Mouse (Mus musculus) CH12.LX (cell line): ENCODE data around the gene Ebf1. TPM values are rescaled to one million over a fixed set of nuclear protein-coding genes. Genes with fewer than 3 reads are reported as not detected.

Experiments
- DNase-seq: peaks from one replicate; pipeline ENCODE4 v3.0.0-alpha.2; 2013; ENCODE audit errors: extremely low read depth
- H3K27ac ChIP-seq: 2 replicates; pipeline ENCODE4 v1.5.1; 2012; ENCODE audit warnings: low read depth, mild to moderate bottlenecking, control low read depth, moderate library complexity; ENCODE audit not compliant: insufficient read depth
- H3K27me3 ChIP-seq: replicated peaks from 2 replicates; pipeline ENCODE3; 2012; ENCODE audit warnings: inconsistent platforms
- H3K36me3 ChIP-seq, 2 experiments: replicated peaks in 1 of 2; 2 replicates each; pipeline versions ENCODE3 to v1.6.1; 2012; ENCODE audit warnings: inconsistent platforms in 1 of 2, low read length in 1 of 2, mild to moderate bottlenecking in 1 of 2, mixed read lengths in 1 of 2, moderate library complexity in 1 of 2; ENCODE audit not compliant: control insufficient read depth in 1 of 2, insufficient read depth in 1 of 2
- H3K4me1 ChIP-seq, 2 experiments: 2 replicates each; pipeline ENCODE4 v1.6.1; 2012; ENCODE audit warnings: inconsistent platforms in 1 of 2, moderate library complexity in 1 of 2; ENCODE audit not compliant: insufficient read depth in 2 of 2, control insufficient read depth in 1 of 2
- H3K4me2 ChIP-seq: 2 replicates; pipeline ENCODE4 v1.6.1; 2012; ENCODE audit warnings: low read depth, mild to moderate bottlenecking, control low read depth; ENCODE audit not compliant: poor library complexity, insufficient read depth, severe bottlenecking
- H3K4me3 ChIP-seq, 3 experiments: fragments of 150-350 bp in 1 of 3; sonication (generic) in 1 of 3; replicated peaks in 1 of 3; 2 replicates each; pipeline versions ENCODE3 to v1.5.1; 2011 to 2012; ENCODE audit warnings: low read depth in 2 of 3, low read length in 2 of 3, mild to moderate bottlenecking in 2 of 3, moderate library complexity in 2 of 3, control low read depth in 1 of 3, improper control_type of control experiment in 1 of 3, inconsistent platforms in 1 of 3, mixed read lengths in 1 of 3; ENCODE audit not compliant: poor library complexity in 1 of 3
- H3K79me2 ChIP-seq: replicated peaks from 2 replicates; pipeline ENCODE4 v1.6.1; 2012; ENCODE audit warnings: mild to moderate bottlenecking, moderate library complexity; ENCODE audit not compliant: control insufficient read depth, poor library complexity, insufficient read depth, severe bottlenecking; ENCODE audit errors: extremely low read depth
- H3K9ac ChIP-seq: 2 replicates; pipeline ENCODE4 v1.6.1; 2012; ENCODE audit warnings: low read depth, mild to moderate bottlenecking, control low read depth, moderate library complexity; ENCODE audit not compliant: insufficient read depth
- H3K9me3 ChIP-seq: replicated peaks from 2 replicates; pipeline ENCODE3; 2012; ENCODE audit warnings: low read length, inconsistent platforms, mixed read lengths
- BHLHE40 ChIP-seq: IDR thresholded peaks from 2 replicates; pipeline ENCODE4 v1.6.1; 2011; ENCODE audit warnings: mild to moderate bottlenecking, low read depth, low read length, improper control_type of control experiment
- CHD1 ChIP-seq: IDR thresholded peaks from 2 replicates; pipeline ENCODE4 v1.6.1; 2012; ENCODE audit warnings: low read depth, low read length, improper control_type of control experiment, inconsistent platforms
- CHD2 ChIP-seq: IDR thresholded peaks from 2 replicates; pipeline ENCODE4 v1.6.1; 2011; ENCODE audit warnings: low read length, improper control_type of control experiment
- CTCF ChIP-seq, 2 experiments: IDR thresholded peaks in 1 of 2; conservative IDR thresholded peaks in 1 of 2; 2 replicates each; pipeline ENCODE4 v1.5.1; 2011 to 2012; ENCODE audit warnings: low read depth in 2 of 2, low read length in 2 of 2, improper control_type of control experiment in 1 of 2, inconsistent platforms in 1 of 2, mild to moderate bottlenecking in 1 of 2, moderate library complexity in 1 of 2
- E2F4 ChIP-seq: IDR thresholded peaks from 2 replicates; pipeline ENCODE4 v1.6.1; 2011; ENCODE audit warnings: low read depth, low read length, improper control_type of control experiment; ENCODE audit not compliant: insufficient replicate concordance
- ELF1 ChIP-seq: IDR thresholded peaks from 2 replicates; pipeline ENCODE4 v1.6.1; 2014; ENCODE audit warnings: low read depth, mild to moderate bottlenecking, inconsistent platforms, low read length, improper control_type of control experiment
- EP300 ChIP-seq: IDR thresholded peaks from 2 replicates; pipeline ENCODE4 v1.6.1; 2011; ENCODE audit warnings: low read length, improper control_type of control experiment
- ETS1 ChIP-seq: conservative IDR thresholded peaks from 2 replicates; pipeline ENCODE4 v1.6.1; 2012; ENCODE audit warnings: low read depth, mild to moderate bottlenecking, inconsistent platforms, low read length, improper control_type of control experiment, moderate library complexity
- GABPA ChIP-seq: IDR thresholded peaks from 2 replicates; pipeline ENCODE4 v1.6.1; 2012; ENCODE audit warnings: low read depth, low read length, improper control_type of control experiment, inconsistent platforms; ENCODE audit not compliant: insufficient replicate concordance
- HCFC1 ChIP-seq: IDR thresholded peaks from 2 replicates; pipeline ENCODE4 v1.6.1; 2012; ENCODE audit warnings: low read depth, mild to moderate bottlenecking, inconsistent platforms, low read length, improper control_type of control experiment
- IRF4 ChIP-seq: IDR thresholded peaks from 2 replicates; pipeline ENCODE4 v1.6.1; 2014; ENCODE audit warnings: low read depth, mild to moderate bottlenecking, inconsistent platforms, low read length, improper control_type of control experiment
- JUN ChIP-seq: IDR thresholded peaks from 2 replicates; pipeline ENCODE4 v1.6.1; 2011; ENCODE audit warnings: low read depth, mild to moderate bottlenecking, low read length, improper control_type of control experiment, moderate library complexity; ENCODE audit not compliant: insufficient read depth
- JUND ChIP-seq: conservative IDR thresholded peaks from 2 replicates; pipeline ENCODE4 v1.6.1; 2011; ENCODE audit warnings: low read depth, low read length, improper control_type of control experiment
- KAT2A ChIP-seq: IDR thresholded peaks from 2 replicates; pipeline ENCODE4 v1.6.1; 2012; ENCODE audit warnings: low read length, improper control_type of control experiment, inconsistent platforms; ENCODE audit not compliant: insufficient replicate concordance
- MAFK ChIP-seq: IDR thresholded peaks from 2 replicates; pipeline ENCODE4 v1.6.1; 2011; ENCODE audit warnings: low read length, improper control_type of control experiment; ENCODE audit not compliant: insufficient replicate concordance
- MAX ChIP-seq: IDR thresholded peaks from 2 replicates; pipeline ENCODE4 v1.6.1; 2011; ENCODE audit warnings: low read length, improper control_type of control experiment
- MAZ ChIP-seq: IDR thresholded peaks from 2 replicates; pipeline ENCODE4 v1.6.1; 2012; ENCODE audit warnings: low read depth, mild to moderate bottlenecking, inconsistent platforms, low read length, improper control_type of control experiment, moderate library complexity
- MEF2A ChIP-seq: IDR thresholded peaks from 2 replicates; pipeline ENCODE4 v1.6.1; 2014; ENCODE audit warnings: low read depth, mild to moderate bottlenecking, inconsistent platforms, low read length, improper control_type of control experiment, borderline replicate concordance
- MYC ChIP-seq: IDR thresholded peaks from 2 replicates; pipeline ENCODE4 v1.6.1; 2011; ENCODE audit warnings: low read depth, mild to moderate bottlenecking, improper control_type of control experiment, low read length
- NELFE ChIP-seq: IDR thresholded peaks from 2 replicates; pipeline ENCODE4 v1.6.1; 2011; ENCODE audit warnings: low read depth, low read length, improper control_type of control experiment
- NRF1 ChIP-seq: IDR thresholded peaks from 2 replicates; pipeline ENCODE4 v1.6.1; 2014; ENCODE audit warnings: low read depth, mild to moderate bottlenecking, inconsistent platforms, low read length, improper control_type of control experiment, moderate library complexity
- PAX5 ChIP-seq: IDR thresholded peaks from 2 replicates; pipeline ENCODE4 v1.6.1; 2012; ENCODE audit warnings: low read length, inconsistent platforms, mixed read lengths
- POLR2A ChIP-seq: IDR thresholded peaks from 2 replicates; pipeline ENCODE4 v1.6.1; 2011; ENCODE audit warnings: low read depth, mild to moderate bottlenecking, improper control_type of control experiment, low read length
- POLR2AphosphoS2 ChIP-seq: IDR thresholded peaks from 2 replicates; pipeline ENCODE4 v1.6.1; 2011; ENCODE audit warnings: low read depth, low read length, improper control_type of control experiment
- RAD21 ChIP-seq: IDR thresholded peaks from 2 replicates; pipeline ENCODE4 v1.6.1; 2011; ENCODE audit warnings: low read depth, mild to moderate bottlenecking, low read length, improper control_type of control experiment, moderate library complexity
- RCOR1 ChIP-seq: conservative IDR thresholded peaks from 2 replicates; pipeline ENCODE4 v1.6.1; 2012; ENCODE audit warnings: low read depth, mild to moderate bottlenecking, inconsistent platforms, low read length, improper control_type of control experiment
- SMC3 ChIP-seq: IDR thresholded peaks from 2 replicates; pipeline ENCODE4 v1.6.1; 2011; ENCODE audit warnings: low read depth, low read length, improper control_type of control experiment
- TBP ChIP-seq: conservative IDR thresholded peaks from 2 replicates; pipeline ENCODE4 v1.6.1; 2011; ENCODE audit warnings: low read depth, low read length, improper control_type of control experiment
- TCF12 ChIP-seq: IDR thresholded peaks from 2 replicates; pipeline ENCODE4 v1.6.1; 2014; ENCODE audit warnings: low read depth, mild to moderate bottlenecking, inconsistent platforms, low read length, improper control_type of control experiment
- UBTF ChIP-seq: IDR thresholded peaks from 2 replicates; pipeline ENCODE4 v1.6.1; 2012; ENCODE audit warnings: low read depth, mild to moderate bottlenecking, inconsistent platforms, low read length, improper control_type of control experiment, moderate library complexity
- USF1 ChIP-seq: IDR thresholded peaks from 2 replicates; pipeline ENCODE4 v1.6.1; 2014; ENCODE audit warnings: low read depth, mild to moderate bottlenecking, inconsistent platforms, low read length, improper control_type of control experiment
- USF2 ChIP-seq: conservative IDR thresholded peaks from 2 replicates; pipeline ENCODE4 v1.6.1; 2011; ENCODE audit warnings: low read depth, low read length, improper control_type of control experiment
- ZC3H11A ChIP-seq: IDR thresholded peaks from 2 replicates; pipeline ENCODE4 v1.6.1; 2012; ENCODE audit warnings: low read depth, mild to moderate bottlenecking, inconsistent platforms, low read length, improper control_type of control experiment
- ZKSCAN1 ChIP-seq: IDR thresholded peaks from 2 replicates; pipeline ENCODE4 v1.6.1; 2012; ENCODE audit warnings: low read depth, inconsistent platforms, low read length, improper control_type of control experiment, borderline replicate concordance
- ZMIZ1 ChIP-seq: IDR thresholded peaks from 2 replicates; pipeline ENCODE4 v1.6.1; 2012; ENCODE audit warnings: low read depth, mild to moderate bottlenecking, inconsistent platforms, low read length, improper control_type of control experiment
- ZNF384 ChIP-seq: IDR thresholded peaks from 2 replicates; pipeline ENCODE4 v1.6.1; 2012; ENCODE audit warnings: low read depth, low read length, improper control_type of control experiment, inconsistent platforms
- dilution Hi-C: fragments of 300-500 bp; cut with MboI; formaldehyde crosslinking; loops from 2 replicates; pipeline ENCODE4 v1.14.3; 2020; ENCODE audit warnings: low sequenced_read_pairs; ENCODE audit not compliant: extremely low pct_unique_long_range_greater_than_20kb, extremely low pct_ligation_motif_present
- in situ Hi-C: fragments of 300-500 bp; cut with MboI; formaldehyde crosslinking; loops from 3 replicates; pipeline ENCODE4 v1.14.3; 2019; ENCODE audit warnings: low sequenced_read_pairs, low pct_ligation_motif_present, low pct_unique_long_range_greater_than_20kb, mixed read lengths
- polyA plus RNA-seq: library from polyadenylated mRNA; unstranded; fragments of >175 nt; gene quantifications from 2 replicates; pipeline ENCODE4 v1.2.1, GENCODE M21; 2012; ENCODE audit warnings: low read depth; ENCODE audit not compliant: insufficient read length
- total RNA-seq, 2 experiments: library from RNA; depleted of rRNA; stranded (reverse); fragments of 300-350 nt in 1 of 2; fragments of >200 nt in 1 of 2; gene quantifications; 2 replicates each; pipeline ENCODE4 v1.2.3; 2012 to 2014

Ebf1 gene
- total and polyA plus RNA-seq, 3 experiments, result 37.8 to 60.7 (median 42.8) TPM

DNA sequence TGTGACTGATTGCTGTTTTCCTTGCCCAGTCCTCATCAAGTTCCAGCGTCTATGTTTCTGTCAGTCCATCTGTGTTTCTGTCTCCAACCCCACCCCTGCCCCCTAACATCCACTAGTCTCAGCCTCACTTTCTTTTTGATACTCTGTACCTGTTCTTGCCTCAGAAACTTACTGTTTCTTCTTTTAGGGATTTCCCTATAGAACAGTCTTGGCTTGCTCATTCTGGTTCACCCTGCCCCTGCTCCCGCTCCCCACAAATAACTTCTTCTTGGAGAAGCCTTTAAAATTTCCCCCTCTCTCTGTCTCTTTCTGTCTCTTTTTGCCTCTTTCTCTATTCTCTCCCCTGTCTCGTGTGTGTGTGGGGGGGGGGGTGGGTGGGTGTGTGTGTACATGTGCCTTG lies 71.4 kb downstream of the Ebf1 start (continued):
- TF ChIP-seq MAZ (peak; percentile 75; the same call in 1 of the 2 replicates), ETS1 (peak; percentile 44; the same call in 1 of the 2 replicates), E2F4 (no peak), JUND (no peak)

DNA sequence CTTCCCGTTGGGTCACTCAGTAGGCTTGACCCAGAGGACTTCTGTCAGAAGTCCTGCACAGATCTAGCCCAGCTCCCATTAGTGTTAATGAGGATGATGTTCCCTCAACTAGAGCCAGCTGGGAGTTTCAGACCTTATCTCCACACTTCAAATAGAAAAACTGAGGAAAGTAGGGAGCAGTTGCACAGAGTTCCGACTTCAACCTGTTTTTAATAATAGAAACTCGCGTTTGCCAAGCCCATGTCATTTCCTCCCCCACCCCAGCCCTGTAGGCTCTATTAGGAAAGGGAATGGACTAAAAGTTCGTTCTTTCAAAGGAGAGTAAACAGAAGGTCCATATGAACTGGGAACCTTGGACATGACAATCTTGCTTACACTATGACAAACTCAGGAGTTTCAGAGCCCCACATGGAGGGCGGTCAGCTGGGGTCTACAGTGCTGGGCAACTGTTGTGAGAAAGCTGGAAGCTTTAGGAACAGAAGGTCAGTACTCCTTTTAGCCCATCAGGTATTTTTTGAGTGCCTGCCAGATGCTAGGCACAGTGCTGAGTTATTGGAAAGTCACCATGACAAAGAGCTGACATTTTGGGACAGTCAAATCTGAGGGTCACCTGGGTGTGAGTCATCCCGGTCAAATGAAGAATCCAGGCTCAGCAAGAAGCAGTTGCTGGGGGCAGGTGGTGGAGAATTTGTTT lies 72.6 kb downstream of the Ebf1 start:
- H3K36me3 ChIP-seq, result peaks cover 0 to 48% of the 10 kb centered on the region in 2 experiments
- in situ Hi-C loops, result no loop called here
- H3K9ac ChIP-seq, result peak overlapping the region; percentile 22
- peak overlapping the region; percentile 45 for H3K27ac ChIP-seq
- H3K79me2 ChIP-seq, result peaks cover 62% of the 10 kb centered on the region
- no peak overlapping the region for H3K4me3 ChIP-seq
- H3K4me2 ChIP-seq, result peak overlapping the region; percentile 83
- peak; percentile 80 for DNase-seq
- dilution Hi-C loops, result no loop called here
- no peaks in the 10 kb centered on the region for H3K9me3 ChIP-seq
- peaks cover 24 to 88% of the 10 kb centered on the region in 2 experiments for H3K4me1 ChIP-seq
- no peaks in the 10 kb centered on the region for H3K27me3 ChIP-seq
- TF ChIP-seq TCF12 (peak; percentile 86; the same call in 1 of the 2 replicates), MAX (no peak), USF2 (no peak), CHD2 (peak; percentile 26; the same call in 1 of the 2 replicates), PAX5 (no peak), RCOR1 (no peak), ELF1 (no peak), CTCF (conservative IDR thresholded peaks at IDR 0.05 in 1 of 2, IDR thresholded peaks at IDR 0.05 in 1 of 2; ENCODE audit: low read depth in 2 of 2, low read length in 2 of 2) (no peak), USF1 (peak; percentile 36), JUN (peak; percentile 84), NRF1 (peak; percentile 29; the same call in 1 of the 2 replicates), MYC (no peak), MAFK (peak; percentile 76; the same call in 1 of the 2 replicates), E2F4 (no peak), JUND (peak; percentile 90), ETS1 (peak; percentile 91), IRF4 (peak; percentile 68), POLR2A (no peak), ZNF384 (no peak), EP300 (peak; percentile 85), BHLHE40 (no peak), RAD21 (no peak), NELFE (no peak), ZC3H11A (no peak), TBP (no peak), SMC3 (no peak), ZKSCAN1 (no peak), POLR2AphosphoS2 (no peak), UBTF (no peak), HCFC1 (no peak), GABPA (no peak), KAT2A (0 out of 2 replicates have a peak, but pooled peaks have one; percentile 48), MEF2A (peak; percentile 82; the same call in 1 of the 2 replicates), CHD1 (peak; percentile 36; the same call in 1 of the 2 replicates), ZMIZ1 (no peak)
